Mouse (Mus musculus) telencephalon, adult 2 months (tissue): ENCODE data around the gene Olfr347.

Source experiments
- DNase-seq: peaks from one replicate; pipeline ENCODE4 v3.0.0-alpha.2; 2011; ENCODE audit warnings: low read depth, low spot score

Gene Olfr347

DNA sequence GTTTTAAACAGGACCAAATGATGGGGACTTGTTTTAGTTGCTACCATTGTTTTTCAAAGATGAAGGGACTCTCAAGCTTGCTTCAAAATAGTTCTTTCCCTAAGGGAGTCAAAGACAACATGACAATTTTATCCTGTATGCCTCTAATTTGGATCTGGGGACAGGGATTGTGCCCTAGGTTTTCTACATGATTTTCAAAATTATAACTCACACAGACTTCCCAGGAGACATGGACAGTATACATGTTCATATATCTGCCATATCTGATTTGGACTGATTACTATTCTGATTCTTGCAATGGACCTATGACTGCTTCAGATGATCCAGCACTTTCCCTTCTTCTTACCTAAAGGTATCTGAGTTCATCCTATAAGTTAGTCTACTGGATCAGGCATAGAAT is at the start of gene Olfr347:
Olfr347 (plus strand) TSS at position 301 of the 400 bp plus-strand sequence.
- DNase-seq, result no peak

DNA sequence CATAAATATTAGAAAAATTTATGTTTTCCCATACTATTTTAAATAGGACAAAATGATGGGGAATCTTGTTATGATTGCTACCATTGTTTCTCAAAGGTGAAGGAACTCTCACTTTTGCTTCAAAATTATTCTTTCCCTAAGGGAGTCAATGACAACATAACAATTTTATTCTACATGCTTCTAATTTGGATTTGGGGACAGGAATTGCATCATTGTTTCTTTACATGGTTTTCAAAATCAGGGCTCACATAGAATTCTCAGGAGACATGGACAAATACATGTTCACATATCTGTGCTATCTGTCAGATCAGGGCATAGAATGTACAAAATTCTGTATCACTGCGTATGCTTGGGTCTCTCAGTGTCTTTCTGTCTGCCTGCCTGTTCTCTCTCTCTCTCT is 46.2 kb upstream of the Olfr347 start, which contains the start of gene Olfr346:
Olfr346 (plus strand) TSS at position 301 of the 400 bp plus-strand sequence.
- no peak for DNase-seq

DNA sequence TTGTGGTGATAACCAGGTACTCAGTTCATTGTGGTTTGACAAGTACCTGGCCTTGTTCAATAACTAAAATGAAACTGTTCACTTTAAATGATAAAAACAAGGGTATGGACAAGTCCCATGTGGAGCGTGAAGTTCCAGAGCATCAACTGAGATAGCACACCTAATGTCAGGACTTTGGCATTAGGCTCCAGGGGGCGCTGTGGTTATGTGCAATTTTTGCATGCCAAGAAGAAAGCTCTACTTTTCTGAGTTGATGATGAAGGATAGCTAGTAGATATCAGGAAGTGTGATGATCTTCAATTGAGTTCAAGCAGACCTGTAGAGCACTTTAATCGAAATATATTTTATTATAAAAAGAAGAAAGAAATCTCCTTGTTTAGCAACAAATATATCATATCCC is 4.5 kb downstream of the Olfr347 start:
- no peak for DNase-seq

DNA sequence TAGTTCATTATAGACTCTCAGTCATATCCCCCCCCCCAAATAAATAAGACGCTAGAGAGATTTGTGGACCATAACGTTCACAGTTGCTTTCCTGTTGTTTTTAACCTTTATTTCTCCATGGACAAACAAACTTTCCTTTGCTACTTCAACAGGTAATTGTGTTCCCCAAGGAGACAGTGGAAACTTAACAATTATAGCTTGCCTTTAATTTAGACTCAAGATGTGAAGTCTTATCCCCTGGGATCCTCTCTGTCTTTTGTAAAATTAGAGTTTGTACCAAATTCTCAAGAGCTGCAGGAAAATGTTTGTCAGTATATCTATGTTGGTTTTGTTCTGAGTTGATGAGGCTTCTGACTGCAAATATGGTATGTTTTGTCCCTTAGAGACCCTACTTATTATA is 52.3 kb downstream of the Olfr347 start, which contains the start of gene Olfr348:
Olfr348 (plus strand) TSS at position 301 of the 400 bp plus-strand sequence.
- no peak for DNase-seq
